Mouse (Mus musculus): Measurements from ENCODE around the gene Cd34. TPM values are rescaled to one million over a fixed set of nuclear protein-coding genes. Genes with fewer than 3 reads are reported as not detected.

The Cd34 gene
- 1 to 10 TPM; 6.0 to 7.4 TPM for total RNA-seq (2023)

GRCm38 (mm10) chr1:194938715-194939114 lies at the start of gene Cd34:
Gene Cd34, plus strand, starts transcription at chr1:194938819.

Other genes starting within 250 kb of the Cd34 start
- gene Cd46, start 153.4 kb downstream of the Cd34 start, total RNA-seq (2023), result 1 to 10 TPM; 4.4 to 5.9 TPM
- gene Cr1l, start 192.8 kb downstream of the Cd34 start, total RNA-seq (2023), result 10 to 100 TPM; 71.8 to 79.2 TPM
- 1 to 10 TPM in 1 of 2 experiments, under 1 TPM in 1; 0.77 to 1.3 TPM for gene Cr2, start 237.9 kb downstream of the Cd34 start, total RNA-seq (2023)